Mouse (Mus musculus) bone marrow, adult 2 months (tissue): ENCODE results near the gene Myo16.

ENCODE experiments used
- CTCF ChIP-seq: fragments of 200-500 bp; IDR thresholded peaks from 2 replicates; pipeline ENCODE4 v1.5.1; 2011; ENCODE audit warnings: low read length, control low read depth; ENCODE audit not compliant: control insufficient read depth, insufficient read depth
- POLR2A ChIP-seq: fragments of 200-500 bp; IDR thresholded peaks from 2 replicates; pipeline ENCODE4 v1.6.1; 2011; ENCODE audit warnings: low read depth, mild to moderate bottlenecking, control low read depth, low read length, borderline replicate concordance; ENCODE audit not compliant: control insufficient read depth

DNA sequence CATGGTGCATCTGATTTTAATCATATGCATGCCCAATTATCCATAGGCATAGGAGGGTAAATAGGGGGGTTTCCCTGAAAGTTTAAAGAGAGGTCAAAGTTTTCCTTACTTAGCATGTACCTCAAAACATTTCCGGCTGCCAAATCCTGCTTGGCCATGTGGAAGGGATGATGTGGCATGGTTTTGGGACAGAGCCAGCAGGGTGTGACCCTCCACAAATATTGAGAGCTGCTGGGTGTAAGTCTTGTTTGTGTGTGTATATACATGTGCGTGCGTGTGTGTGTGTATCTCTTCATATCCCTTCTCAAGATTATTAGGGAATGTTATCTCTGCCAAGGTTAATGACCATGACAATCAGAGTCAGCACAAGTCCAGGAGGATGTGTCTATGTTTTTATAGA, 150.3 kb downstream of the Myo16 start:
- TF ChIP-seq CTCF (no peak), POLR2A (no peak)
